Mouse (Mus musculus) G1E (cell line): Measurements from ENCODE around the gene Pfn1.
A peak's percentile ranks its signal among the peaks of the same experiment; 100 is the strongest.

Experiments used
- CTCF ChIP-seq: IDR thresholded peaks from 2 replicates; pipeline ENCODE4 v1.5.1; 2012; ENCODE audit warnings: low read depth, low read length, inconsistent platforms, mixed read lengths
- GATA1 ChIP-seq: IDR thresholded peaks from 2 replicates; pipeline ENCODE4 v1.6.1; 2012; ENCODE audit warnings: borderline replicate concordance, low read length, inconsistent platforms, mixed read lengths
- POLR2AphosphoS5 ChIP-seq: IDR thresholded peaks from 2 replicates; pipeline ENCODE4 v1.6.1; 2012; ENCODE audit warnings: low read depth, low read length, inconsistent platforms; ENCODE audit not compliant: insufficient replicate concordance
- TAL1 ChIP-seq: conservative IDR thresholded peaks from 2 replicates; pipeline ENCODE4 v1.6.1; 2012; ENCODE audit warnings: low read depth, low read length, inconsistent platforms, mixed read lengths

- TF ChIP-seq CTCF (peak; percentile 36; the same call in 1 of the 2 replicates), GATA1 (no peak), TAL1 (no peak), POLR2AphosphoS5 (no peak)
Observed at GRCm38 (mm10) chr11:70681897-70682581, 27.6 kb upstream of the Pfn1 start.
